Mouse (Mus musculus) bone marrow, adult 2 months (tissue): ENCODE measurements at regions not wholly inside any gene's neighbourhood (a gene's known extent, or its start where the extent isn't known, plus 50 kb on each side); places are given as distances from the start of the nearest gene placed in this dataset.

Experiments
- CTCF ChIP-seq: fragments of 200-500 bp; IDR thresholded peaks from 2 replicates; pipeline ENCODE4 v1.5.1; 2011; ENCODE audit warnings: low read length, control low read depth; ENCODE audit not compliant: control insufficient read depth, insufficient read depth
- POLR2A ChIP-seq: fragments of 200-500 bp; IDR thresholded peaks from 2 replicates; pipeline ENCODE4 v1.6.1; 2011; ENCODE audit warnings: low read depth, mild to moderate bottlenecking, control low read depth, low read length, borderline replicate concordance; ENCODE audit not compliant: control insufficient read depth

- TF ChIP-seq POLR2A (no peak), CTCF (no peak)
Measured at GRCm38 (mm10) chr14:9437896-9438295, 771.9 kb upstream of the 4930452B06Rik start.
